Mouse (Mus musculus): Measurements from ENCODE around the gene Alg9.

The Alg9 gene

DNA sequence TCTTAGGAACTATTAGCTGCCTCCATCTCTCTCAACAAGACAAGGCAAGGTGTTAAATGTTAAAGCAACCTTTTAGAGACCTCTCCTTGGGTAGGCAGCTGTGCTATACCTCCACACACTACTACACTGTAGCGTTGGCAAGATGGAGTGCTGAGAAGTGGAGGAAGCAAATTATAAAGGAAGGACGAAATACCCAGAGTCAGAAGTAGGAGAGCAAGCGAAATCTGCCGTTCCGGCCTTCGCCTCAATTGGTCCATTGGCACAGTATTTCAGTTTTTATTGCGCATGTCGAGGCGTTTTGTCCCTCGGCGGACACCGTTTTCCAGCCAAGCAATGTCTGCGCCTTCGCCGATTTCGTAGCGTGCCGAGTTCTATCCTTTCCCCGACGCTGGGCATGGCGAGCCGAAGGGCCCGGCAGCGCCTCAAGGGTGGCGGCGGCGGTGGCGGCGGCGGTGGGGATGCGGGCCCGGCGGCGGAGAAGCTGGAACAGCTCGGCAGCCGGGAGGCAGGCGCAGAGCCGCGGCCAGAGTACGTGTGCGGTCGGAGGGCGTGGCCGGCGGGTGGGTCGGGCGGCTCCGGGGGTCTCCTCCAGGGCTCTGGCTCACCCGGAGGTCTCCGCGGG lies at the start of gene Alg9, which contains the start of gene 1110032A03Rik:
Gene Alg9, plus strand, starts transcription at position 29 of the 622 bp plus-strand sequence.
Gene 1110032A03Rik, minus strand, starts transcription at position 530 of the 622 bp plus-strand sequence.
- DNase-seq = peak; percentile 93 to 96

DNA sequence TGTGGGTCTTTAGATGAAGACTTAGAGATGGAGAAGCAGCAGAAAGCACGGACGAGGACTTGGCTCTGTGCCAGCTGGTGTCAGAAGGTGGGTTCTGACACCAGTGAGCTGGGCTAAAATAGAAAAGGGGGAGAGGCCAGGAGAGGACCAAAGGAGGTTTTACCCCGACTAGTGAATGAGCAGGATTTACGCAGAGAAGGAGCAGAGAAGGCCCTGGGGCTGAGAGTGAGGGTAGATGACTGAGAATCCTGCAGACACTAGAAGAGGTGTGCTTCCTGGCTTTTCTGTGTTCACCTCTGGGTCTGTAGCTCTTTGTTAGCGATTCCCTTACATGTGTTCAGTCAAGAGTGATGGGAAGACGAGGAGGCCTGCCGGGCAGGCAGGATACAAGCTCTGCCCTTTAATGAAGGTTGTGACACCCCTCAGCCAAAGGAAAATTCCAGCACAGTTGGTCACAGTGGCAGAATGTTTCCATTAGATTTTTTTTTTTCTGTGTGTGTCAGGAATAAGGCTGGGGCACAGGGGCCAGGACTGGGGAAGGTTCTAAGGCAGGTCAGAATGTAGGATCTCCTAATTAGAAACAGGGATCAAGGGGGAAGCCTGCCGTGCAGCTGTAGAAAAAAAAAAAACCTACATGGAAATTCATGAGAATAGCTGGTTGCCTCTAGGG lies 48.8 kb upstream of the Alg9 start:
- peak; percentile 45 to 59 for DNase-seq

GRCm38 (mm10) chr9:50727171-50727924 lies 47.5 kb upstream of the Alg9 start:
- DNase-seq = peak; percentile 61

- peak; percentile 78 to 80 for DNase-seq
Measured at GRCm38 (mm10) chr9:50727925-50728651, 46.7 kb upstream of the Alg9 start.

DNA sequence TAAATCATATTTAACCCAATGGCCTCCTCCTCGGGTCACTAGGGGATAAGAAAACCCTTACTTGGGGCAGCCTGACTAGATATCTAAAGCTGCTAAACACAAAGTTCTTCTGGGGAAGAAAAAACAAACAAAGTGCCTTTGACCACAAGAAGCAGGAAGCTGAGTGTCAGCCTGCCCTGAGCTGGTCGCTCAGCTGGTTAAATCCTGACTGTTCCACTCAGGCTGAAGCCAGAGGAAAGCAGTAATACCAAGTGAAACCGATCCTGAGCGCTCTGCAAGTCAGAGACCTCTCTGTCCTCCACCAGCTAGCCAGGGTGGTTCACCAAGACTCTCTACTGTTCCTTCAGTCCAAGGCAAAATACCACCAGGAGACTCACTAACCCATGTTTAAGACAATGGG lies 45.2 kb upstream of the Alg9 start:
- DNase-seq = no peak

DNA sequence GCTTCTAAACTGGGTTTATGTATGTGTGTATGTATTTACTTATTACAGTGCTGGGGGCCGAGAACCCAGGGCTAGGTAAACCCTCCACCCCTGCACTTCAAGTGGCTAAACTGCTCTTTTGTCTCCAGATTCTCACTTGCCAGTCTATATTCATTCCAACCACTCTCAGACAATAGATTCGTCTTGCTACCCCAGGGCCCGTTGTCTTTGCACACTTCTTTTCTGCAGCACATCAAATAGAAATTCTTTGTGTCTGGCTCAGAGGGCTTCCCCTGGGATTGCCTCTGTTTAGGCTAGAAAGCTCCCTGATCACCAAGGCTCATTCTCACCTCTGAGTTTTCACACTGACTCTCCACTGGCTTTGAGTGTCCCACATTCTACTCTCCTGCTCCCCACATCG lies 42.3 kb upstream of the Alg9 start:
- no peak for DNase-seq

- DNase-seq = peak; percentile 66 to 80
Measured at GRCm38 (mm10) chr9:50734989-50735388, 39.8 kb upstream of the Alg9 start.

- peak; percentile 76 to 79 for DNase-seq
Measured at GRCm38 (mm10) chr9:50738914-50739870, 35.6 kb upstream of the Alg9 start, which contains the start of gene Dixdc1. Gene Dixdc1 (minus strand): TSS chr9:50739517.

DNA sequence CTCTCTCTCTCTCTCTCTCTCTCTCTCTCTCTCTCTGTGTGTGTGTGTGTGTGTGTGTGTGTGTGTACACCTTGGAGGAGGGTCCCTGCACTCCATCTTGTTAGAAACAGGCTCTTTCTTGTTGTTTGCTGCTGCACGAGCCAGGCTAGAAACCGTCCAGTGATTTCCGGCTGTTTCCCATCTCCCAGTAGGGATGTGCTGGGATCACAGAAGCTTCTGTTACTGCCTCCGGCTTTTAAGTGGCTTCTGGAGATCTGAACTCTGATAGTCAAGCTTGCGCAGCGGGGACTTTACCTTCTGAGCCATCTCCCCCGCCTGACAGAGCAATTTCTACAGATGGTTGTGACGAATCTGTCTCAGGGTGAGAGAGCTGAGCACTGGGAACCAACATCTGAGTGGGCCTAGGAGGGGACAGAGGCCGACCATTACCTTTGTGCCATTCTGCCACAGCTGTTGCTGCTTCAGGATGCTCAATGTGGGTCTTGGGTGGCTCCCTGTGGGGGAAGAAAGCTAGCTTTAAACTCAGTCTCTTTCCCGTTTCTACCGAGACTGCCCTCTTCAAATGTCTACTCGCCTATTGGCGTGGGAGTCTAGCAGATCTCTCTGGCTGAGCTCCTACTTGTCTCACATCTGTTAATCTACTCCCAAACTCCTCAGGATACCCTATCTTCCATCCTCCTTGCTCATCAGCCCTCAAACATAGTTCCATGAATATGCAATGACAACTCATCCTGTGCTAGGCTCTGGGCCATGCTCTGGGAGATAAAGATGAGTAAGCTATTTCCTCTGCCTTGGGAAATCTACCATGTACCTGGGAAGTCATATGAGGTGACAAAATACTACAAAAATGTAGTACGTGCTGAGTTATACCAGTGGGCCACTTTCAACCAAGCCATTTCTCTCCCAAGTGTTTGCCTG lies 33.7 kb upstream of the Alg9 start:
- DNase-seq = no peak

GRCm38 (mm10) chr9:50742261-50742660 lies 32.6 kb upstream of the Alg9 start:
- no peak for DNase-seq

DNA sequence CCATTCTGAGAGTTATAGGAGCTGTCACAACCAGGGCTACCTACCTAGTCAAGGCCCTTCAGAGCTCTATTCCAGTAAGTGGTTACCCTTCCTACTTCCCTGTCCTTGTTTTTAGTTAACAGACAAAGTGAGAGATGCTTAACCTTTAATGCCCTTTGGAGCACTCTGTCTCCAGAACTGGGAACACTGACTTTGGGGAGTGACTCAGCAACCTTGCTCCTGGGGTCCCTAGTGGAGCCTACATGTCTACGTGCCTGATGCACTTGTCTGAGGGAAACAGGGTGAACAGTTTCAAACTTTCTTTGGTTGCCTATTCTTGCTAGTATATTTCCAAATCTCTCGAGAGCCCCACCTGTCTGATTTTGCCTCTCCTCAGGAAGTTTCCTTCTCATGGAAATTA lies 32.1 kb upstream of the Alg9 start:
- DNase-seq = no peak

- DNase-seq = no peak
Measured at GRCm38 (mm10) chr9:50745806-50746205, 29.0 kb upstream of the Alg9 start.

DNA sequence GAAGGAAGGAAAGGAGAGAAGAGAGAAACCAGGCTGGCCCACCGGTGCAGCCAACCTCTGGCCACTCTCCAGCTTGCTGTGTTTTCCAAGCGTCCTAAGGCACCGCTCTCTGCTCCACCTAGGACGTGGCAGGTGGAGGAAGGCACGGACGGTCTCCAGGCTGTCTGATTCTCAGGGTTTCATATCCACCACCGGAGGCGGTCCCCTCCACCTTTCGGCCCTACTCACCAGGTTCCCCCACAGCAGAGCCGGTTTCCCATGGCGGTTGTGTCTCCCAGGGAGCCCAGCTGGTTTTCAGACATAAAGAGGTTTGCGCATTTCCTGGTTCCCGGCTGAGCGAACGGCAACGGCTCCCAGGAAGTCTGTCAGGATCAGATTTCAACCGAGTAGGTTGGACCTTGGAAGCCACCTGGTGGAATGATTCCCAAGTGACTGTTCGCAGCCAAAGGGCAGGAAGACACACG lies 28.6 kb upstream of the Alg9 start, which contains the start of gene 2310030G06Rik:
Gene 2310030G06Rik, minus strand, starts transcription at position 323 of the 464 bp plus-strand sequence.
- DNase-seq = peak in 1 of 2 experiments; percentile 34

- no peak for DNase-seq
Measured at GRCm38 (mm10) chr9:50750706-50751105, 24.1 kb upstream of the Alg9 start.

GRCm38 (mm10) chr9:50751323-50751722 lies 23.5 kb upstream of the Alg9 start, which contains the start of gene Cryab:
Gene Cryab (plus strand): TSS chr9:50751325.
- no peak for DNase-seq

DNA sequence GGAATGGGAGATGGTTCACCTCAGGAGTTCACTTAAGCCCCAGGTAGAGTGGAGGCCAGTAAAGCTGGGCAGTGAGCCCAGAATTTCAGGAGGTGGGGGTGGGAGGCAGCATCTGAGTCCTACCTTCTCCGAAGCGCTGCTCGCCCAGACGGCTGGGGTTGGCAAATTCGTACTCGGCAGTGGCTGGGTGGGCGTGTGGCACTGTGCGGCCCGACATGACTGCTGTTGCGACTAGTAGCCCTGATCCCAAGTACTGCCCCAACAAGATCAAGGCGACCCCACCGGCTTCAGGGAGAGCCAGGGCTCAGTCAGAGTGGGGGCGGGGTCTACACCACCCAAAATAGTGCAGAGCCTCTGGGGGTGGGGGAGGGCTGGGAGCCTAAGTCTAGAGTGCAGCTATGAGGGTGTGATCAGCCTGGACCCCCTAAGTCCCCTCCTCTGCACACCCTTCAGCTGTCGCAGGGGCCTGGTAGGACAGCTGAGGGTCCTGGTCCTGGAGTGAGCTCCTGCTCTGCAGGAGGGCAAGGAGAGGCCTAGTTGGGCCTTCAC lies 22.7 kb upstream of the Alg9 start, which contains the start of gene Hspb2:
Gene Hspb2, minus strand, starts transcription at position 301 of the 549 bp plus-strand sequence.
- peak in 1 of 2 experiments; percentile 16 for DNase-seq

- DNase-seq = peak; percentile 65 to 68
Measured at GRCm38 (mm10) chr9:50752784-50753615, 21.8 kb upstream of the Alg9 start.

DNA sequence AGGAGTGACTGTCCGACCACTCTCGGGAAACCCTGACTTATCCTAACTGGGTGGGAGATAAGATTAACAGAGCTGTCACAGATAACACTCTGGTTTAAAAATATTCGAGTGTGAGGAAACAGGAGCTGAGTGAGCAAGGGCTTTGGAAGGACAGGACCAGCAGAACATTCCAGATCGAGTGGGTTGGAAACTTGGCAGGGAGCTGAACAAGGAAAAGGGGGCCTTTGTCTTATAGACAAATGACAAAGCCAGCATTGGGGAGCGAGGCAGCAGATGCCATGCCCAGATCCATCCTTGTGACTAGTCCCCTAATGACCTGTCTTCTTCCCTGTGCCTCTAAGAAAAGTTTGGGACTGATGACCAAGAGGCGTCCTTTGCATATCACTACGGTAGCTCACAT lies 20.9 kb upstream of the Alg9 start:
- no peak for DNase-seq

GRCm38 (mm10) chr9:50756711-50757110 lies 18.1 kb upstream of the Alg9 start:
- no peak for DNase-seq
